Mouse (Mus musculus) thymus, postnatal 36 days (tissue): Measurements from ENCODE around the gene Ribc2.

ENCODE experiments used
- DNase-seq, 2 experiments: peaks; one replicate each; pipeline ENCODE4 v3.0.0; 2022; ENCODE audit warnings: mixed read lengths in 2 of 2

Gene Ribc2

DNA sequence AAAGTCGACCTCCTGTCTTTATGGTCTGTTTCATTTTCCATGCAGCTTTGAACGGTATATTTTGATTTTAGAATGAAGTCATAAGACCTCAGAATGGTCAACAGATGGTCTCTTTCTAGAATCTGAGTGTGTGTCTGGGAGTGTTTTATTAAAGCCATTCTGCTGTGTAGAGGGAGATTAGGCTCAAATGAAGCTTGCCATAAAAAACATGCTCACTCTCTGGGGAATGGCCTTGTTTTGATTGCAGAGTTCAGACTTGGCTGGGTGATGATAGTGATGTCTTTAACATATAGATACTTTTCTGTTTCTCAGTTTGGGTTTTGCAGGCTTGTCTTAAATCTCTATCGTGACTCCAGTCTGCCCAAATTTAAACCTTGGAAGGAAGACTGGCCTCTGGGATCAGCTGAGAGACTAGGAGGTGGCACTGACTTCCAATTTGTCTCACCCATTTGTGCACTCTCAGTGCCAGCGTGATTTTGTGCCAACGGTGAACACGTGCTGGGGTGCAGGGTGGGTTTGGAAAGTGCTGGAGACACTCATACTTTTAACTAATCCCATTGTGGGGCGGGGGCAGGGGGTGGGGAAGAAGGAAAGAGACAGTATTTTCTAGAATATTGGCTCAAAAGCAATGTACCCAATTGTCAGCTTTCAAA, 47.8 kb downstream of the Ribc2 start:
- DNase-seq: no peak

DNA sequence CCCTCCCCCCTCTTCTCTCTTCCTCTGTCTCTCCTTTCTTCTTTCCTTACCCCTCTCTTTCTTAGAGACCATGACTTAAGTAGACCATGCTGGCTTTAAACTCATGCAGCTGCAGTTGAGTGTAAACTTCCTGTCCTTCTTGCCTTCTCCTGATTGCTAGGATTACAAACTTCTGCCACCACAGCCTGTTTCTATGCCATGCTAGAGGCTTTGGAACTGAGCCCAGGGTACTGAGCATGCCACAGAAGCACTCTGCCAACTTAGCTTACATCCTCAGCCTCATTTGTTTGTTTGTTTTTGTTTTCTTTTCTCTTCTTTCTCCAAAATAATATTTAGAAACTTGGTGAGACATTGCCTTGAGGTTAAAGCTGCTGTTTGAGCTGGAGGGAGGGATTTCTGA, 48.5 kb downstream of the Ribc2 start:
- no peak for DNase-seq

DNA sequence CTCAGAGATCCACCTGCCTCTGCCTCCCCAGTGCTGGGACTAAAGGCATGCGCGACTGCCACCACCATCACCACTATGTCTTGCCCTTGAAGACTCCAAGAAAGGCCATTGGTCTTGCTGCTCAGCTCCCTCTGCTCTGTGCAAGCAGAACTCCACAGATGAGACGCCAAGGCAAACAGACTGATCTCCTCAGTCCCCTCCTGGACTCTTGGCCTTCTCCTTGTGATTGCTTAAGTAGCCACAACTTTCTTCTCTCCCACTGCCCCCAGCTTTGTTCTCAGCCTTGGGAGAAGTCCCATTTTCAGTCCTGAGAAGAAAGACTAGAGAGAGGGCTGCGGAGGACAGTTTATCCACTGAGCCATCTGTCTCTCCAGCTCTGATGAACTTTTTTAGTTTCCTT, 50.2 kb downstream of the Ribc2 start:
- DNase-seq: no peak

- DNase-seq: no peak
These were observed 55.0 kb downstream of the Ribc2 start for GRCm38 (mm10) chr15:85186916-85187315.

- DNase-seq: no peak
These were observed 56.4 kb downstream of the Ribc2 start for GRCm38 (mm10) chr15:85188167-85188778.
